Mouse (Mus musculus): ENCODE data around the gene Mbd6.
"Not testable (repeated sequence)": the region's sequence is repeated elsewhere in the genome, so short reads cannot be mapped to it uniquely, and the experiment has no call there.

Mbd6 gene

GRCm38 (mm10) chr10:127312356-127312676 lies 23.5 kb upstream of the Mbd6 start:
- peak; percentile 97 for DNase-seq

GRCm38 (mm10) chr10:127311476-127312355 lies 22.9 kb upstream of the Mbd6 start, which contains the start of gene Mars:
TSS of gene Mars (minus strand) at chr10:127311786.
- peak; percentile 100 for DNase-seq

- DNase-seq: no peak
These were observed 22.0 kb upstream of the Mbd6 start for GRCm38 (mm10) chr10:127310523-127311475.

- not testable (repeated sequence) for DNase-seq
These were observed 20.3 kb upstream of the Mbd6 start for GRCm38 (mm10) chr10:127309167-127309566.

GRCm38 (mm10) chr10:127303136-127303535 lies 14.3 kb upstream of the Mbd6 start:
- DNase-seq: no peak

GRCm38 (mm10) chr10:127300361-127300760 lies 11.5 kb upstream of the Mbd6 start:
- DNase-seq: no peak

GRCm38 (mm10) chr10:127297015-127297871 lies 8.4 kb upstream of the Mbd6 start:
- DNase-seq: no peak

GRCm38 (mm10) chr10:127295986-127296794 lies 7.4 kb upstream of the Mbd6 start:
- DNase-seq: no peak

GRCm38 (mm10) chr10:127294895-127295510 lies 6.2 kb upstream of the Mbd6 start:
- no peak for DNase-seq

GRCm38 (mm10) chr10:127293590-127294113 lies 4.8 kb upstream of the Mbd6 start:
- DNase-seq: no peak

GRCm38 (mm10) chr10:127292987-127293538 lies 4.2 kb upstream of the Mbd6 start:
- DNase-seq: peak; percentile 97

GRCm38 (mm10) chr10:127291881-127292638 lies 3.2 kb upstream of the Mbd6 start:
- DNase-seq: no peak

- peak; percentile 98 for DNase-seq
These were observed 2.4 kb upstream of the Mbd6 start for GRCm38 (mm10) chr10:127290930-127291880.

- peak; percentile 100 for DNase-seq
These were observed 1.6 kb upstream of the Mbd6 start for GRCm38 (mm10) chr10:127290307-127290929.

- peak; percentile 99 for DNase-seq
These were observed 864 bp upstream of the Mbd6 start for GRCm38 (mm10) chr10:127289573-127290191.

- no peak for DNase-seq
These were observed 454 bp downstream of the Mbd6 start for GRCm38 (mm10) chr10:127288328-127288799.

- DNase-seq: no peak
These were observed 903 bp downstream of the Mbd6 start for GRCm38 (mm10) chr10:127287936-127288293.

Measured in heart, adult 11 months (tissue).